Mouse (Mus musculus) ES-E14 (cell line): ENCODE results near the gene Il21r.

Source experiments
- CHD2 ChIP-seq: IDR thresholded peaks from 2 replicates; pipeline ENCODE4 v1.6.1; 2014; ENCODE audit warnings: mild to moderate bottlenecking, low read depth, low read length, inconsistent platforms
- HCFC1 ChIP-seq: IDR thresholded peaks from 2 replicates; pipeline ENCODE4 v1.6.1; 2012; ENCODE audit warnings: low read length, inconsistent platforms, borderline replicate concordance; ENCODE audit not compliant: insufficient read depth
- MAFK ChIP-seq: IDR thresholded peaks from 2 replicates; pipeline ENCODE4 v1.6.1; 2014; ENCODE audit warnings: mild to moderate bottlenecking, low read depth, low read length, inconsistent platforms; ENCODE audit not compliant: insufficient read depth
- ZC3H11A ChIP-seq: IDR thresholded peaks from 2 replicates; pipeline ENCODE4 v1.6.1; 2012; ENCODE audit warnings: low read depth, mild to moderate bottlenecking, inconsistent platforms, low read length, borderline replicate concordance

DNA sequence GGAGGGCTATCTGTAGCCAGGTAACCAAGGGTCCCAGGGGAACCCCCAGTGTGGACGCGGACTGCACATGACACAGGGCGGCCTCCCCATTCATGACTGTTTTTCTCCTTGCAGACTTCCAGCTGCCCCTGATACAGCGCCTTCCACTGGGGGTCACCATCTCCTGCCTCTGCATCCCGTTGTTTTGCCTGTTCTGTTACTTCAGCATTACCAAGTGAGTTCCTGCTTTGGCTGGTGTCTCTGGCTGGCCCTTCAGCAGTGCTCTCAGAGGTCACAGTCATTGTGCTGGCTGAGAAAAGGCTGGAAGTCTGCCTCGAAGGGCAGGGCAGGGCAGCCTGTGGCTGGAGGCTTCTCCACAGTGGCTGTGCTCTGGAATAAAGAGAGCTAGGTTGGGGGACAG, 30.5 kb upstream of the Il21r start:
- TF ChIP-seq MAFK, result no peak
- no peak for TF ChIP-seq ZC3H11A
- no peak for TF ChIP-seq HCFC1
- no peak for TF ChIP-seq CHD2
